Mouse (Mus musculus): ENCODE data around the gene Fip1l1. TPM values are rescaled to one million over a fixed set of nuclear protein-coding genes. Genes with fewer than 3 reads are reported as not detected.

The Fip1l1 gene
- polyA plus RNA-seq, 1 experiment from 2014 or later: 65.7 TPM

DNA sequence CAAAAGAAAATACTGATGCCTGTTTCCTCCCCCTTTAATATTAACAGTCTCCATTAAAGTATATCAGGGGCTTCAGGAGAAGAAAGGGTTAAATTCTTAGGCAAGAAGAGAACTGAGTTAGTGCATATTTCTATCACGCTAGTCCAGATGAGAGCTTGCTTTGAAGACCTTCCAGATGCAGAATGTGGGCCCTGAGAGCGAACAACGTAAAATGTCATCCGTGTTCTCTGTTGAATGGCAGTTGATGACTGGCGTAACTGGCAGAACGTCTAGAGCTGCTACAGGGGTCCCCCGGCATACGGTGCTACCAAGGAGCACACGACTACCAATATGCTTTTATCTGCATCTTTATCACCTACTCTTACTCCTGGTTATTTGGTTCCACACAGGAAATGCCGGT, 67.1 kb downstream of the Fip1l1 start:
- no peaks in the 10 kb centered on the region for H3K9me3 ChIP-seq (ENCODE audit: control insufficient read depth, low read length)
- H3K4me2 ChIP-seq (ENCODE audit: low read depth, low read length): no peak overlapping the region
- no peaks in the 10 kb centered on the region for H3K27me3 ChIP-seq (ENCODE audit: control insufficient read depth, insufficient read depth, low read length)
- H3K4me1 ChIP-seq (ENCODE audit: control insufficient read depth, insufficient read depth, low read length): no peaks in the 10 kb centered on the region
- no peak overlapping the region for H3K9ac ChIP-seq (replicated peaks; ENCODE audit: low read depth, low read length)
- no peak overlapping the region for H3K27ac ChIP-seq (ENCODE audit: low read depth, low read length)
- H3K4me3 ChIP-seq (ENCODE audit: low read depth, low read length): no peak overlapping the region
- ATAC-seq (ENCODE audit: low read depth): no peak
- peaks cover 7% of the 10 kb centered on the region; the same call in 1 of the 2 replicates for H3K36me3 ChIP-seq (ENCODE audit: control insufficient read depth, insufficient read depth, low read length)
- WGBS: 86% methylated on average over 10 of the region's 10 CpGs

DNA sequence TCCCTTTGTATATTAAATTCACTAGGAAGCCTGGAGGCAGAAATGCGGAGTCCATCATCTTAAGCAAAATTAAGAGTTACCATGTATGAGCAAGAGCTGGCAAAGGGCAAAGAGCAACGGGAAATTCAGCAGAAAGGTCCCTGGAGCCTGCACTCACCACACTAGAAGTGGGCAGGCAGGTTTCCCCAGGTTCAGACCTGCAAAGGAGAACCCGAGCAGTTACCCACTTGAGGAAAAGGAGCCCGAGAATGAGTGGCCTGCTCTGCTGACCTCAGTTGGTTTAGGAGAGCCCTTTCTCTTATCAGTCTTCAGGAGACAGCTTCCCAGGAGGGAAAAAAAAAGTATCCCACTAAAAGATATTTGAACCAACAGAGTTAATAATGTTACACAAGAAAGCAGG, 68.1 kb downstream of the Fip1l1 start:
- ATAC-seq (ENCODE audit: low read depth): no peak
- no peak overlapping the region for H3K4me3 ChIP-seq (ENCODE audit: low read depth, low read length)
- 82% methylated on average over 4 of the region's 4 CpGs for WGBS
- H3K36me3 ChIP-seq (ENCODE audit: control insufficient read depth, insufficient read depth, low read length): peaks cover 6% of the 10 kb centered on the region; the same call in 1 of the 2 replicates
- H3K9me3 ChIP-seq (ENCODE audit: control insufficient read depth, low read length): no peaks in the 10 kb centered on the region
- no peak overlapping the region for H3K4me2 ChIP-seq (ENCODE audit: low read depth, low read length)
- H3K4me1 ChIP-seq (ENCODE audit: control insufficient read depth, insufficient read depth, low read length): no peaks in the 10 kb centered on the region
- no peak overlapping the region for H3K9ac ChIP-seq (replicated peaks; ENCODE audit: low read depth, low read length)
- no peaks in the 10 kb centered on the region for H3K27me3 ChIP-seq (ENCODE audit: control insufficient read depth, insufficient read depth, low read length)
- H3K27ac ChIP-seq (ENCODE audit: low read depth, low read length): no peak overlapping the region

GRCm38 (mm10) chr5:74606213-74606612, 71.0 kb downstream of the Fip1l1 start:
- Histone ChIP-seq H3K4me3 (ENCODE audit: low read depth, low read length) (no peak overlapping the region), H3K27ac (ENCODE audit: low read depth, low read length) (no peak overlapping the region), H3K4me2 (ENCODE audit: low read depth, low read length) (no peak overlapping the region), H3K9me3 (ENCODE audit: control insufficient read depth, low read length) (no peaks in the 10 kb centered on the region), H3K27me3 (ENCODE audit: control insufficient read depth, insufficient read depth, low read length) (no peaks in the 10 kb centered on the region), H3K9ac (replicated peaks; ENCODE audit: low read depth, low read length) (no peak overlapping the region), H3K36me3 (ENCODE audit: control insufficient read depth, insufficient read depth, low read length) (no peaks in the 10 kb centered on the region), H3K4me1 (ENCODE audit: control insufficient read depth, insufficient read depth, low read length) (no peaks in the 10 kb centered on the region)
- WGBS: 79% methylated on average over 8 of the region's 8 CpGs
- no peak for ATAC-seq (ENCODE audit: low read depth)

DNA sequence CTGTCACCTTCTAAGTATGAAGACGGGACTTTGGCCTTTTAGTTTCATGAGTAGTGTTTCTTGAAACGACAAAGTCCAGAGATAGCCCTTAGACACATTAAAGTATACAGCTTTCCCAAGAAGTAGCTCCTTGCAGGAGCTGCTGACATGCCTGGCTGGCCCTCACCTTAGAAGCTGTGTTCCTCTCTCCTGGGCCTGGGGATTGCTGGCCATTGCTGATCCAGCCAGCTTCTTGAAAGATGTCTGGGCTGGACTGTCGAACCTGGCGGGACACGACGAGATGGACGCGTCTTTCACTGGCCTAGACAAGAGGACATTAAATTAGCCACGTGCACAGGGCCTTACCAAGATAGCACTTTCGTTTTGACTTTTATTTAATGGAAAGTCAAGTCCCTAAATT, 75.3 kb downstream of the Fip1l1 start:
- ATAC-seq (ENCODE audit: low read depth): no peak
- 87% methylated on average over 10 of the region's 10 CpGs for WGBS

DNA sequence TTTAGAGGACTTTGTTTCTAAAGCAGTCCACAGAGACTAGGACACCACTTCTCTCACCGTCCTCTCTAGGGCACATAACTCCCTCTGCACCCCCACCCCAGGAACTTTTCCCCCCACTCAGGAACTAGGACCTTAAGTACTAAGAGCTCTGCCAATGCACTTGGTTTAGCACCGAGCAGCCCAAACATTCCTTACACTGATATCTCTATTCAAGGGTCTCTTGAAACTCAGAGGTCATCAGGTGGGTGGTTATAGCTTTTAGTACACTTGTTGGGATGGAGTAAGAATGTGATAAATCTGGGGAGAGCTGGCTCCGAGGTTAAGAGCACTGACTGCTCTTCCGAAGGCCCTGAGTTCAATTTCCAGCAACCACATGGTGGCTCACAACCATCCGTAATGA, 77.5 kb downstream of the Fip1l1 start:
- no peak overlapping the region for H3K4me2 ChIP-seq (ENCODE audit: low read depth, low read length)
- ATAC-seq (ENCODE audit: low read depth): no peak
- H3K4me3 ChIP-seq (ENCODE audit: low read depth, low read length): no peak overlapping the region
- H3K27ac ChIP-seq (ENCODE audit: low read depth, low read length): no peak overlapping the region
- H3K4me1 ChIP-seq (ENCODE audit: control insufficient read depth, insufficient read depth, low read length): no peaks in the 10 kb centered on the region
- H3K36me3 ChIP-seq (ENCODE audit: control insufficient read depth, insufficient read depth, low read length): no peaks in the 10 kb centered on the region
- no peak overlapping the region for H3K9ac ChIP-seq (replicated peaks; ENCODE audit: low read depth, low read length)
- no peaks in the 10 kb centered on the region for H3K27me3 ChIP-seq (ENCODE audit: control insufficient read depth, insufficient read depth, low read length)
- no peaks in the 10 kb centered on the region for H3K9me3 ChIP-seq (ENCODE audit: control insufficient read depth, low read length)
- 92% methylated on average over 5 of the region's 5 CpGs for WGBS

More for the DNA sequence above, 75.3 kb downstream of the Fip1l1 start:
- Histone ChIP-seq H3K9me3 (ENCODE audit: control insufficient read depth, low read length) (no peaks in the 10 kb centered on the region), H3K4me2 (ENCODE audit: low read depth, low read length) (no peak overlapping the region), H3K27me3 (ENCODE audit: control insufficient read depth, insufficient read depth, low read length) (no peaks in the 10 kb centered on the region), H3K36me3 (ENCODE audit: control insufficient read depth, insufficient read depth, low read length) (no peaks in the 10 kb centered on the region), H3K4me1 (ENCODE audit: control insufficient read depth, insufficient read depth, low read length) (no peaks in the 10 kb centered on the region), H3K4me3 (ENCODE audit: low read depth, low read length) (no peak overlapping the region), H3K27ac (ENCODE audit: low read depth, low read length) (no peak overlapping the region), H3K9ac (replicated peaks; ENCODE audit: low read depth, low read length) (no peak overlapping the region)

DNA sequence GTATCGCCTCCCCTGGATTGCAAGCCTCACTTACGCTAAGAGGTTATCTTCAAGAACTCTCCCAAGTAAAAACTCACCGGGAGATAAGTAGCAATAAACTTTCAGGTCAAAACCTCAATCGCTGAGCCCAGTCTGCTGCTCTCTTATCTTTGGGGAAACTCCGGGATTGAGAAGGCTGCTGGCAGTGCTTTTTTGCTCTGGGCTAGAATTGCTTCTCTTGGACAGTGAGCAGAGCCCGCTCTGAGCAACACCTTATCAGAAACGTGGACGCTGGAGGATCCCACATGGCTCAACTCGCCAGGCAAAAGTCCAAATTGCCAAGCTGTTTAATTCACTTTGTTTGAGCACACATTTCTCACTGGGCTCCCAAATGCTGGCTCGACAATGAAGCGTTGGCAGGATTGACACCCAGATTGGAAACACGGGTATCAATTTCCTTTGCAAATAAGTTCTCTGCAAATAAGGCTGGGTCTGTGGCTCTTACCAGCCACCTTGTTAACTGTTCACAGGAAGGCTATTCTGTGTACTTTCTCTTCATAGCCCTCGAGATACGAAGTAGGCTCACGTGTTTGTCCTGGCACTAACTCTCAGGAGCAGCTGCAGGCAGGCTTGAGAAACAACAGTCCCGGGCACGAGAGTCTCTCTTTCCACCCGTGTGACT, 78.4 kb downstream of the Fip1l1 start:
- no peak overlapping the region for H3K4me3 ChIP-seq (ENCODE audit: low read depth, low read length)
- H3K9ac ChIP-seq (replicated peaks; ENCODE audit: low read depth, low read length): no peak overlapping the region
- H3K27ac ChIP-seq (ENCODE audit: low read depth, low read length): no peak overlapping the region
- ATAC-seq (ENCODE audit: low read depth): no peak
- 72% methylated on average over 18 of the region's 18 CpGs for WGBS
- H3K4me1 ChIP-seq (ENCODE audit: control insufficient read depth, insufficient read depth, low read length): no peaks in the 10 kb centered on the region
- no peaks in the 10 kb centered on the region for H3K27me3 ChIP-seq (ENCODE audit: control insufficient read depth, insufficient read depth, low read length)
- H3K36me3 ChIP-seq (ENCODE audit: control insufficient read depth, insufficient read depth, low read length): no peaks in the 10 kb centered on the region
- no peaks in the 10 kb centered on the region for H3K9me3 ChIP-seq (ENCODE audit: control insufficient read depth, low read length)
- no peak overlapping the region for H3K4me2 ChIP-seq (ENCODE audit: low read depth, low read length)

- Histone ChIP-seq H3K4me2 (ENCODE audit: low read depth, low read length) (no peak overlapping the region), H3K36me3 (ENCODE audit: control insufficient read depth, insufficient read depth, low read length) (no peaks in the 10 kb centered on the region), H3K4me3 (ENCODE audit: low read depth, low read length) (no peak overlapping the region), H3K4me1 (ENCODE audit: control insufficient read depth, insufficient read depth, low read length) (no peaks in the 10 kb centered on the region), H3K27me3 (ENCODE audit: control insufficient read depth, insufficient read depth, low read length) (no peaks in the 10 kb centered on the region), H3K27ac (ENCODE audit: low read depth, low read length) (no peak overlapping the region), H3K9me3 (ENCODE audit: control insufficient read depth, low read length) (no peaks in the 10 kb centered on the region), H3K9ac (replicated peaks; ENCODE audit: low read depth, low read length) (no peak overlapping the region)
- no peak for ATAC-seq (ENCODE audit: low read depth)
- 83% methylated on average over 13 of the region's 13 CpGs for WGBS
These were observed 82.7 kb downstream of the Fip1l1 start for GRCm38 (mm10) chr5:74617816-74618572.

DNA sequence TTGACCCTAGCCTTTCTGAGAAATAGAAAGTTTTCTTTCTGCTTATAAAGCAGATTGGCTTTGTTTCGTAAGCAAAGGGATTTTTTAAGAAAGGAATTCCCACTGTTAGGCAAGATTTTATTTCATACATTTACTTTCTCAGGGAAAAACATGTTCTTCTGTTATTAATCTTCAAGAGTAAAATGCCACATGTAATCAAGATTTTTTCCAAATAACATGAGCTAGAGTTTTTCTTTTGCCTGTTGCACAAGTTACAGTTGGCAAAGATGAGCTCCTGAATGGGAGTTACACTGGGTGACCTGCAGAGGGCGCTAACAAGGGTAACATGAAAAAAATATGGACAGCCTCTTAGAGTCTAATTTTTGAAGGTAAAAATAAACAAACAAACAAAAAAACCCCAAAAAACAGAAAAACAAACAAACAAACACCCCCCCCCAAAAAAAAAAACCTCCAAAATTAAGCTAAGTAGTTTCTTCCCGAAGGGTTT, 83.4 kb downstream of the Fip1l1 start:
- Histone ChIP-seq H3K27ac (ENCODE audit: low read depth, low read length) (no peak overlapping the region), H3K27me3 (ENCODE audit: control insufficient read depth, insufficient read depth, low read length) (no peaks in the 10 kb centered on the region), H3K4me3 (ENCODE audit: low read depth, low read length) (no peak overlapping the region), H3K4me2 (ENCODE audit: low read depth, low read length) (no peak overlapping the region), H3K9ac (replicated peaks; ENCODE audit: low read depth, low read length) (no peak overlapping the region), H3K9me3 (ENCODE audit: control insufficient read depth, low read length) (no peaks in the 10 kb centered on the region), H3K4me1 (ENCODE audit: control insufficient read depth, insufficient read depth, low read length) (no peaks in the 10 kb centered on the region), H3K36me3 (ENCODE audit: control insufficient read depth, insufficient read depth, low read length) (no peaks in the 10 kb centered on the region)
- WGBS: 70% methylated on average over 3 of the region's 3 CpGs
- ATAC-seq (ENCODE audit: low read depth): no peak

- Histone ChIP-seq H3K4me1 (ENCODE audit: control insufficient read depth, insufficient read depth, low read length) (no peaks in the 10 kb centered on the region), H3K36me3 (ENCODE audit: control insufficient read depth, insufficient read depth, low read length) (no peaks in the 10 kb centered on the region), H3K9me3 (ENCODE audit: control insufficient read depth, low read length) (no peaks in the 10 kb centered on the region), H3K27ac (ENCODE audit: low read depth, low read length) (no peak overlapping the region), H3K4me2 (ENCODE audit: low read depth, low read length) (no peak overlapping the region), H3K4me3 (ENCODE audit: low read depth, low read length) (no peak overlapping the region), H3K9ac (replicated peaks; ENCODE audit: low read depth, low read length) (no peak overlapping the region), H3K27me3 (ENCODE audit: control insufficient read depth, insufficient read depth, low read length) (no peaks in the 10 kb centered on the region)
- ATAC-seq (ENCODE audit: low read depth): no peak
- WGBS: 60% methylated on average over 7 of the region's 7 CpGs
These were observed 86.6 kb downstream of the Fip1l1 start for GRCm38 (mm10) chr5:74621691-74622470.

Data from neural tube, embryonic 14.5 days (tissue).